Mouse (Mus musculus) kidney, adult 2 months (tissue): Measurements from ENCODE around the gene Uvrag. TPM values are rescaled to one million over a fixed set of nuclear protein-coding genes. Genes with fewer than 3 reads are reported as not detected.

Source experiments
- DNase-seq: peaks from one replicate; pipeline ENCODE4 v3.0.0; 2021
- H3K27ac ChIP-seq: fragments of 200-500 bp; 2 replicates; pipeline ENCODE4 v1.5.1; 2012; ENCODE audit warnings: low read depth, low read length, control low read depth, inconsistent platforms; ENCODE audit not compliant: insufficient read depth
- H3K27me3 ChIP-seq: fragments of 200-500 bp; replicated peaks from 2 replicates; pipeline ENCODE4 v1.6.1; 2012; ENCODE audit warnings: mild to moderate bottlenecking, moderate library complexity, low read length, inconsistent platforms; ENCODE audit not compliant: control insufficient read depth, insufficient read depth
- H3K36me3 ChIP-seq: fragments of 200-500 bp; 2 replicates; pipeline ENCODE4 v1.6.1; 2012; ENCODE audit warnings: mild to moderate bottlenecking, moderate library complexity, low read length, inconsistent platforms; ENCODE audit not compliant: control insufficient read depth, insufficient read depth
- H3K4me1 ChIP-seq: fragments of 200-500 bp; 2 replicates; pipeline ENCODE4 v1.6.1; 2011; ENCODE audit warnings: low read length; ENCODE audit not compliant: control insufficient read depth, insufficient read depth
- H3K4me3 ChIP-seq: fragments of 200-500 bp; 2 replicates; pipeline ENCODE4 v1.5.1; 2011; ENCODE audit warnings: mild to moderate bottlenecking, low read depth, low read length, control low read depth; ENCODE audit not compliant: insufficient read depth
- CTCF ChIP-seq: fragments of 200-500 bp; conservative IDR thresholded peaks from 2 replicates; pipeline ENCODE4 v1.5.1; 2011; ENCODE audit warnings: low read depth, mild to moderate bottlenecking, control low read depth, low read length, moderate library complexity, mixed read lengths; ENCODE audit not compliant: insufficient read depth, insufficient read length
- POLR2A ChIP-seq: fragments of 200-500 bp; IDR thresholded peaks from one replicate; pipeline ENCODE4 v1.6.1; 2011; ENCODE audit warnings: low read depth, low read length, control low read depth
- WGBS: fragments of 180-500 bp; shearing (Covaris S2); methylation state at CpG from one replicate; pipeline ENCODE4 v1.1.7; 2018; 5-methylcytosine and 5-hydroxymethylcytosine counted together
- polyA plus RNA-seq: library from polyadenylated mRNA; depleted of rRNA; stranded (reverse); fragments of >200 nt; gene quantifications from 2 replicates; pipeline ENCODE4 v1.2.3, GENCODE M21; 2012

Uvrag gene
- polyA plus RNA-seq, 1 experiment = 8.0 TPM

DNA sequence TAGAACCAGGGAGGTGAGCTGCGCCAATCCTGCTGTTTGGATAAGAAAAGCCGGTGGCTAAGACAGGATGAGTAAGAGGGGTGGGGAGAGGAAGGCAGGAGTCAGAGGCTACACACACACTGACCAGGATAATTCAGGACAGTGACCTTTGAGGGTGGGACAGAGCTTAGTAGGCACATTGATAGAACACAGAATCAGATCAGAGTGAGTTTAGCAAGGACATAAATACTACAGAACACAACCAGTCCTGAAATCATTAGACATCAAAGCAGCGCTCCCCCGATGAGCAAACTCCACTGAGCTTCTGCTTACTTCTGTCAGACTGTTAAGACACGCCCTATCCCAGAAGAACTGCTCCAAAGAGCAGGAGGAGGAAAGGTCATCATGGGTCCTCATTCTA, 237.1 kb downstream of the Uvrag start:
- H3K4me1 ChIP-seq = peaks cover 12% of the 10 kb centered on the region
- no peak for TF ChIP-seq POLR2A
- DNase-seq = peak; percentile 33
- no peak overlapping the region for H3K4me3 ChIP-seq
- H3K27me3 ChIP-seq = no peaks in the 10 kb centered on the region
- H3K36me3 ChIP-seq = no peaks in the 10 kb centered on the region
- no peak overlapping the region for H3K27ac ChIP-seq
- WGBS = 30% methylated on average over 5 of the region's 5 CpGs

- H3K27me3 ChIP-seq = no peaks in the 10 kb centered on the region
- TF ChIP-seq CTCF (peak; percentile 31; the same call in 1 of the 2 replicates), POLR2A (no peak)
- no peak for DNase-seq
- H3K4me1 ChIP-seq = peaks cover 12% of the 10 kb centered on the region
- no peak overlapping the region for H3K27ac ChIP-seq
- H3K4me3 ChIP-seq = no peak overlapping the region
- no peaks in the 10 kb centered on the region for H3K36me3 ChIP-seq
- 98% methylated on average over 1 of the region's 1 CpGs for WGBS
These were observed 239.8 kb downstream of the Uvrag start for GRCm38 (mm10) chr7:98901120-98901519.

GRCm38 (mm10) chr7:98899815-98900214, 241.1 kb downstream of the Uvrag start:
- no peaks in the 10 kb centered on the region for H3K36me3 ChIP-seq
- H3K27ac ChIP-seq = peak overlapping the region; percentile 46
- H3K4me3 ChIP-seq = no peak overlapping the region
- H3K27me3 ChIP-seq = no peaks in the 10 kb centered on the region
- H3K4me1 ChIP-seq = peaks cover 12% of the 10 kb centered on the region
- 48% methylated on average over 4 of the region's 4 CpGs for WGBS
- TF ChIP-seq CTCF (no peak), POLR2A (no peak)
- DNase-seq = peak; percentile 70

DNA sequence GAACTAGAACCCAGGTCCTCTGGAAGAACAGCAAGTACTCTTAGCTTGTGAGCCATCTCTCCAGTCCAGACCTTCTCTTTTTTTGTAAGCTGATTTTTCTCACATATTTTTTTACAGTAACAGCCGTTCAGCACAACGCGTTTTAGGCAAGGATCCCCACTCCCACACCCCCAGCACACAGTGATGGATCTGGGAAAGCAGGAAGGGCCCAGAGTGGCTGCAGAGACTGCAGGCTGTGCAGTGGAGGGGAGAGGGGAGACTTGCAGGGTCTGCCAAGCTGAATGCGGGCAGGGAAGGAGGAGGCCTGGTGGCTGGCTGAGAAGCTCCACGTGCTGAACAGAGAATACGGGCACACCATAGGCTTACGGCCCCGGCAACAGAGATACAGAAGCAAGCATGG, 243.6 kb downstream of the Uvrag start:
- no peak overlapping the region for H3K27ac ChIP-seq
- no peak for TF ChIP-seq POLR2A
- 95% methylated on average over 8 of the region's 8 CpGs for WGBS
- H3K4me3 ChIP-seq = no peak overlapping the region
- no peaks in the 10 kb centered on the region for H3K27me3 ChIP-seq
- no peaks in the 10 kb centered on the region for H3K36me3 ChIP-seq
- DNase-seq = no peak
- H3K4me1 ChIP-seq = no peaks in the 10 kb centered on the region

DNA sequence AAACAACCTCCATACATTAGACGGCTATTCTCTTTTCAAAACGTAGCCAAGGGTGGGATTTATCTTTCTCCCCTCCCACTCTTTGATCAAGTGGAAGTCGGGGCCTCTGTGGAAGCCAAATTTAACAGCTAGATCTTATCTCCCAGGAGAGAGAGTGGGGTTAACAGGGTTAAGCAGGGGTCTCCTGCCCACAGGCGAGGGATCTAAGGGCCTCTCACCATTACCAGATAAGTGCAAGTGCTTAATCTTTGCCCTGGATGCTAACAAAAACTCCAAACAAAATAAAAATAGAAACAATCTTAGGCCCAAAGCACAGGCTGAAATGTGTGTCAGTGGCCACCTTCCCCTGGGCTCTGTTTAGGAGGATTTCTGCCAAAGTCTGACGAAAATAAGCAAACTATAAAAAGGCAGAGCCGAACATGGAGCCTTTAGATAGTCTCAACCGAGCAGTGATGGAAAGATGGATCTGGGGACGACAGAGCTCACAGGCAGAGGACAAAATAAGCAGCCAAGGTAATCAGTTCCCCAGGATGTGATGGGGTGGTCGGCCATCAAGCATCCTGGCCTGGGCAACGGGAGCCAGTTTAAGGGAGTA, 245.3 kb downstream of the Uvrag start:
- Histone ChIP-seq H3K36me3 (no peaks in the 10 kb centered on the region), H3K27ac (no peak overlapping the region), H3K4me3 (no peak overlapping the region), H3K4me1 (no peaks in the 10 kb centered on the region), H3K27me3 (no peaks in the 10 kb centered on the region)
- DNase-seq = peak; percentile 23
- 57% methylated on average over 10 of the region's 10 CpGs for WGBS
- no peak for TF ChIP-seq POLR2A
- no peak for TF ChIP-seq CTCF

DNA sequence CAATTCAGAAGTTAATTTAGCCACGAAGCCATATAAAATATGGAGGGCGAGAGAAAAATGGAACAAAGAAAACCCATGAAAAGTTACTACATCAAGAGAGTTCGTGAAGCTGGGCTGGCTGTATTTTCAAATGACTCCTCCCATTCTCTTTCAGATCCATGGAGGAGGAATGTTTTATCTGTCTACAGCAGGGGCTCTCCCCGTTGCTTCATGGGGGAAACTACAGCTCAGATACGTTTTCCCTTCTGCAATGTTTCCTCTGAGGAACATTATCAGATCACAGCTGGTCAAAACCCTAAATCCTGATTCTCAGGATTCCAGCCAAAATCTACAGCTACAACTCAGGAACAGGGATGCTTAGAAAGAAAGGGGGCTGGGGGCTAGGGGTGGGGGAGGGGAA, 246.2 kb downstream of the Uvrag start:
- no peaks in the 10 kb centered on the region for H3K27me3 ChIP-seq
- no peak for DNase-seq
- no peak overlapping the region for H3K27ac ChIP-seq
- H3K4me3 ChIP-seq = no peak overlapping the region
- 79% methylated on average over 5 of the region's 5 CpGs for WGBS
- H3K4me1 ChIP-seq = no peaks in the 10 kb centered on the region
- H3K36me3 ChIP-seq = no peaks in the 10 kb centered on the region
- TF ChIP-seq CTCF (no peak), POLR2A (no peak)

DNA sequence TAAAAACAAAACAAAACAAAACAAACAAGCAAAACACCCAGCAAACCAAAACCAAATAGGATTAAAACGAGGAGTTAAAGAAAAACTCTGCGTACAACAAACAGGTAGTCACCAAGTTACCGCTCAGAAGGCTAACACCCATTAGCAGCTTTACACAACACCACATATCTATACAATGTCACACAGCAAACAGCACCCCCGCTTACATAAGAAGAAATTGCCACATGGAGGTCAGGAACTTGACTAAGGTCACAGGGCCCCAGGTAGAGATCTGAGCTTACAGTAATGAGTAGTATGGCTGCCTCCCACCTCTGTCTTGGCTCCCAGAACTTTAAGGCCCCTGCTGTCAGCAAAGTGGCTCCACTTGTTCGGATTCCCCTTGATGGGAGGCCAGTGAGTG, 246.6 kb downstream of the Uvrag start:
- Histone ChIP-seq H3K27ac (no peak overlapping the region), H3K4me1 (no peaks in the 10 kb centered on the region), H3K36me3 (no peaks in the 10 kb centered on the region), H3K27me3 (no peaks in the 10 kb centered on the region), H3K4me3 (no peak overlapping the region)
- no peak for DNase-seq
- TF ChIP-seq POLR2A = no peak
- TF ChIP-seq CTCF = no peak
- 93% methylated on average over 5 of the region's 5 CpGs for WGBS

- H3K4me3 ChIP-seq = no peak overlapping the region
- 68% methylated on average over 5 of the region's 5 CpGs for WGBS
- no peaks in the 10 kb centered on the region for H3K27me3 ChIP-seq
- no peaks in the 10 kb centered on the region for H3K36me3 ChIP-seq
- DNase-seq = no peak
- H3K27ac ChIP-seq = no peak overlapping the region
- no peaks in the 10 kb centered on the region for H3K4me1 ChIP-seq
- TF ChIP-seq CTCF (no peak), POLR2A (no peak)
These were observed 247.8 kb downstream of the Uvrag start for GRCm38 (mm10) chr7:98893144-98893543.
